8 mouse cellular contexts compared by ENCODE assay signal in genomic region chr7:114066529-114067178, GRCm38 (mm10). TPM values are rescaled to one million over a fixed set of nuclear protein-coding genes. Genes with fewer than 3 reads are reported as not detected.
DNase-seq lines count a peak whose midpoint lies in the region; ATAC-seq and TF ChIP-seq lines count a peak whose summit lies in the region.

No protein-coding gene starts in this region.

- H3K9ac ChIP-seq in forebrain, embryonic 13.5 days: no peak overlapping the region
- H3K9ac ChIP-seq in liver, embryonic 15.5 days: no peak overlapping the region
- peak overlapping the region; percentile 42; the same call in 1 of the 2 replicates for H3K9ac ChIP-seq in neural tube, embryonic 13.5 days

- no peaks in the 10 kb centered on the region for H3K9me3 ChIP-seq in E14TG2a.4 (ENCODE audit: low read length)
- H3K9me3 ChIP-seq in forebrain, embryonic 13.5 days (replicated peaks): no peaks in the 10 kb centered on the region
- H3K9me3 ChIP-seq in liver, embryonic 15.5 days (replicated peaks): no peaks in the 10 kb centered on the region
- H3K9me3 ChIP-seq in neural tube, embryonic 13.5 days: no peaks in the 10 kb centered on the region

- TF ChIP-seq CTCF in E14TG2a.4 (conservative IDR thresholded peaks at IDR 0.05; ENCODE audit: low read length): peak; percentile 93
- TF ChIP-seq CTCF in testis, adult 2 months (IDR thresholded peaks at IDR 0.05; ENCODE audit: control insufficient read depth, insufficient read depth, insufficient replicate concordance, low read depth, low read length): peak; percentile 80; the same call in 1 of the 2 replicates

- intact Hi-C loops in heart, postnatal 10 days (cut with DNase I): loop anchor here (1.0 to 5.0 kb wide), 4 partner anchors 36 to 147 kb away; partner anchors contain the start of gene Rras2

- H3K4me2 ChIP-seq in forebrain, embryonic 13.5 days: peak overlapping the region; percentile 55
- H3K4me2 ChIP-seq in liver, embryonic 15.5 days: peak overlapping the region; percentile 59
- H3K4me2 ChIP-seq in neural tube, embryonic 13.5 days: peak overlapping the region; percentile 54

- H3K27me3 ChIP-seq in E14TG2a.4 (ENCODE audit: insufficient read depth, low read length): no peaks in the 10 kb centered on the region
- no peaks in the 10 kb centered on the region for H3K27me3 ChIP-seq in forebrain, embryonic 13.5 days
- no peaks in the 10 kb centered on the region for H3K27me3 ChIP-seq in liver, embryonic 15.5 days
- no peaks in the 10 kb centered on the region for H3K27me3 ChIP-seq in neural tube, embryonic 13.5 days
- H3K27me3 ChIP-seq in testis, adult 2 months (ENCODE audit: control insufficient read depth, insufficient read depth, low read length): no peaks in the 10 kb centered on the region

- peaks cover 74% of the 10 kb centered on the region for H3K4me1 ChIP-seq in E14TG2a.4 (replicated peaks; ENCODE audit: low read depth, low read length)
- peaks cover 14% of the 10 kb centered on the region for H3K4me1 ChIP-seq in forebrain, embryonic 13.5 days
- peaks cover 16% of the 10 kb centered on the region for H3K4me1 ChIP-seq in liver, embryonic 15.5 days (replicated peaks)
- peaks cover 31% of the 10 kb centered on the region for H3K4me1 ChIP-seq in neural tube, embryonic 13.5 days (replicated peaks)
- no peaks in the 10 kb centered on the region for H3K4me1 ChIP-seq in testis, adult 2 months (ENCODE audit: control insufficient read depth, insufficient read depth, low read length)

- peak; percentile 77 for ATAC-seq in cerebellum, adult (ENCODE audit: insufficient number of reproducible peaks, low FRiP score, low TSS enrichment)
- ATAC-seq in forebrain, embryonic 13.5 days: peak; percentile 87
- ATAC-seq in liver, embryonic 15.5 days (ENCODE audit: insufficient read depth): peak; percentile 40
- ATAC-seq in neural tube, embryonic 13.5 days (ENCODE audit: low read depth): peak; percentile 61

- H3K4me3 ChIP-seq in E14TG2a.4 (replicated peaks; ENCODE audit: low read length): peak overlapping the region; percentile 53
- H3K4me3 ChIP-seq in forebrain, embryonic 13.5 days: peak overlapping the region; percentile 21; the same call in 1 of the 2 replicates
- peak overlapping the region; percentile 37 for H3K4me3 ChIP-seq in liver, embryonic 15.5 days (replicated peaks)
- H3K4me3 ChIP-seq in neural tube, embryonic 13.5 days: peak overlapping the region; percentile 25
- H3K4me3 ChIP-seq in testis, adult 2 months (ENCODE audit: control insufficient read depth, low read depth, low read length): no peak overlapping the region

- H3K27ac ChIP-seq in forebrain, embryonic 13.5 days: no peak overlapping the region
- H3K27ac ChIP-seq in liver, embryonic 15.5 days (replicated peaks): no peak overlapping the region
- no peak overlapping the region for H3K27ac ChIP-seq in neural tube, embryonic 13.5 days (replicated peaks)
- H3K27ac ChIP-seq in testis, adult 2 months (ENCODE audit: control insufficient read depth, insufficient read depth, low read depth, low read length): no peak overlapping the region

- TF ChIP-seq POLR2A in testis, adult 2 months (IDR thresholded peaks at IDR 0.05; ENCODE audit: control insufficient read depth, low read depth, low read length): no peak

- peak; percentile 90 to 92 for DNase-seq in heart, postnatal 10 days
- DNase-seq in kidney, postnatal 4 days: peak; percentile 92 to 93

- H3K36me3 ChIP-seq in E14TG2a.4 (ENCODE audit: insufficient read depth, low read length): no peaks in the 10 kb centered on the region
- no peaks in the 10 kb centered on the region for H3K36me3 ChIP-seq in forebrain, embryonic 13.5 days (ENCODE audit: poor library complexity, severe bottlenecking)
- no peaks in the 10 kb centered on the region for H3K36me3 ChIP-seq in liver, embryonic 15.5 days (replicated peaks)
- H3K36me3 ChIP-seq in neural tube, embryonic 13.5 days: no peaks in the 10 kb centered on the region
- H3K36me3 ChIP-seq in testis, adult 2 months (ENCODE audit: control insufficient read depth, insufficient read depth, low read length): no peaks in the 10 kb centered on the region

- 11% methylated on average over 14 of the region's 14 CpGs for WGBS in forebrain, embryonic 13.5 days
- WGBS in liver, embryonic 15.5 days (ENCODE audit: insufficient replicate concordance): 11% methylated on average over 14 of the region's 14 CpGs
- 5% methylated on average over 14 of the region's 14 CpGs for WGBS in neural tube, embryonic 13.5 days

RNA-seq across cellular contexts. Expression of gene Rras2, which starts 50.9 kb away (rescaled TPM):
- polyA plus RNA-seq in forebrain, embryonic 13.5 days (2015; fragmentation: Nextera tagmentation; extraction: Ambion mirVana): 18.9 and 20.3 TPM in 2 replicates
- 10 to 100 TPM; 50.2 to 66.9 TPM for total RNA-seq in heart, postnatal 10 days (2021)
- 6.7 and 7.3 TPM in 2 replicates for polyA plus RNA-seq in liver, embryonic 15.5 days (2015; fragmentation: Nextera tagmentation; extraction: Ambion mirVana)
- 17.7 TPM in 2 replicates for polyA plus RNA-seq in neural tube, embryonic 13.5 days (2015; fragmentation: Nextera tagmentation; extraction: Ambion mirVana)
- 4.9 and 5.4 TPM in 2 replicates for polyA plus RNA-seq in testis, adult 2 months (2012; rRNA removed)
